Mouse (Mus musculus) cerebellum, adult 9-11 months (tissue): ENCODE results near the gene Zfp984.
A peak's percentile ranks its signal among the peaks of the same experiment; 100 is the strongest.
"Not testable (repeated sequence)": the region's sequence is repeated elsewhere in the genome, so short reads cannot be mapped to it uniquely, and the experiment has no call there.

Experiments used
- DNase-seq: peaks from one replicate; pipeline ENCODE4 v3.0.0; 2022

Gene Zfp984

DNA sequence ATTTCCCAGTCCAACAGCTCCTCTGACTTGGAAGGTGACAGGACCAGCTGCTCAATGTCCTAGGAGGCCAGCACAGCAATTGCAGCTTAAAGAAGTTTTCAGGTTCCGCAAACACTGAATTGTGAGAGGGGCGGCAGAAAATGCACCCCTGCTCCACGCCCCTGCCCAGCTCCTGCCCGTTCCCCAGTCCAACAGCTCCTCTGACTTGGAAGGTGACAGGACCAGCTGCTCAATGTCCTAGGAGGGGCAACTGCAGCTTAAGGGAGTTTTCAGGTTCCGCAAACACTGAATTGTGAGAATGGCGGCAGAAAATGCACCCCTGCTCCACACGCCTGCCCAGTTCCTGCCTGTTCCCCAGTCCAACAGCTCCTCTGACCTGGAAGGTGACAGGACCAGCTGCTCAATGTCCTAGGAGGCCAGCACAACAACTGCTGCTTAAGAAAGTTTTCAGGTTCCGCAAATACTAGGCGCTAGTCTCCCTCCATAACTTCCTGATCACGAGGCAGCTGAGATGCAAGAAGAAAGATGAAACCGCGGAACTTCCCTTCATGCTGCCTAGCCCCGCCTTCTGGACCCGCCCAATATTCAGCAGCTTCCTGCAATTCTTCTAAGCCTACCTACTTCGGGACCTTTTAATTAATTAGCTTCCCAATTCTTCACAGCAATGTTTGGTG is at the start of gene Zfp984:
Zfp984 (minus strand) TSS at position 497 of the 674 bp plus-strand sequence.
- not testable (repeated sequence) for DNase-seq

GRCm38 (mm10) chr4:147850776-147851175 is 41.2 kb upstream of the Zfp984 start:
- DNase-seq: no peak

GRCm38 (mm10) chr4:147848584-147848991 is 39.0 kb upstream of the Zfp984 start:
- DNase-seq: no peak

DNA sequence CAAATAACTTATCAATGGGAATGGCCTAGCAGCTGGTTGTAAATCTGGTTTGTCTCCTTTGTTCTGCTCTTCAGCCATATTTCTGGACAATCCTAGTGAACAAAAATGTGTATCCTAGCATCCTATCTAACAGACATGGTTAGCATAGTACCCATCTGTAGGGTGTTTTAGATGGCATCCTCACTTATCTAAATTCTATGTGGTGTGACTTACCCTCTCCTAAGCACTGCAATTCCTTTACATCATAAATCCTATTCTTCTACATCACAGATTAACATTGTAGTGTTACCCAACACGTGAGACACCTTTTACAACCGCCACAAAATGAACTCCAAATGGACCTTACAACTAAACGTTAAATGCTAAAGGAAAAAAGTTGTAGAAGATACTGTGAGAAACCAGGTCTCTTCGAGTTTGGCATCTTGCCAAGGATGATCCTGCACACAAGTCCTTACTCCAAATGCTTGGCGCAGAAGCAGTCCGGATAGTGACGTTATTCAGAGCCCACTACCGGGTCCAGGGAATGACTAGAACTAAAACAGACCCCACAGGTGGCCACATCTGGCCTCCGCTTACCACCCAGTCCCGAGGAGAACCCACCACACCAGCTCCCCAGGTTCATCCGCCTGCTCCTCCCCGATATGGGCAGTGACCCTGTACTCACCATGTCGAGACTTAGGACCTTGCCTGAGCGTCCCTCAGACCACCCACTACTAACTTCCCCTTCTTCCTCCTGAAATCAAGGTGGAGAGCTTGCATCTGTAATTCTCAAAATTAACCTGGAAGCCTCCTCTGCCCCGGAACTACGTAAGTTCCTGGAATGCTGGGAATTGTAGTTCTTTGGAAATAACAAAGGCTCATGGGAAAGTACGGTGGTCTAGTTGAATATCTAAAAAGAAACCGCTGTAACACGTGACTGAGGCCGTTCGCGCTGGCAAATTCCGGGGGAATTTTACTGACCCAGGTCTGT is 38.3 kb upstream of the Zfp984 start, which contains the start of gene Zfp933:
Zfp933 (minus strand) TSS at position 753 of the 970 bp plus-strand sequence.
- peak; percentile 85 for DNase-seq

- no peak for DNase-seq
Observed at GRCm38 (mm10) chr4:147842871-147843270, 33.3 kb upstream of the Zfp984 start.

GRCm38 (mm10) chr4:147839282-147839681 is 29.7 kb upstream of the Zfp984 start:
- peak; percentile 69 for DNase-seq

GRCm38 (mm10) chr4:147824389-147824788 is 14.8 kb upstream of the Zfp984 start:
- DNase-seq: no peak

DNA sequence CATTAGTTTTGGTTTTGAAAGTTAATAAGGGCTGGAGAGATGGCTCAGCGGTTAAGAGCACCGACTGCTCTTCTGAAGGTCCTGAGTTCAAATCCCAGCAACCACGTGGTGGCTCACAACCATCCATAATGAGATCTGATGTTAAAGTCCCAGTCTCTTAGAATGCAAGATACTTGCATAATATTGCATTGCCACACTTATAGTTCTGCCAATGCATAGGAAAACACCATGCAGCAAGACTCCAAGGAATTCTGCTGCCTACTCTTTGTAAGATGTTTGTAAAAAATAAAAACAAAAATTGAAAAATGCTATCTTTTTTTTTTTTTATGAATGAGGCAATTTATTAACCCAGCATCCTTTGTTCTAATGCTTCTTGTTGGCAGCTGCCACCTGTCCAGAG is 11.8 kb upstream of the Zfp984 start:
- not testable (repeated sequence) for DNase-seq

DNA sequence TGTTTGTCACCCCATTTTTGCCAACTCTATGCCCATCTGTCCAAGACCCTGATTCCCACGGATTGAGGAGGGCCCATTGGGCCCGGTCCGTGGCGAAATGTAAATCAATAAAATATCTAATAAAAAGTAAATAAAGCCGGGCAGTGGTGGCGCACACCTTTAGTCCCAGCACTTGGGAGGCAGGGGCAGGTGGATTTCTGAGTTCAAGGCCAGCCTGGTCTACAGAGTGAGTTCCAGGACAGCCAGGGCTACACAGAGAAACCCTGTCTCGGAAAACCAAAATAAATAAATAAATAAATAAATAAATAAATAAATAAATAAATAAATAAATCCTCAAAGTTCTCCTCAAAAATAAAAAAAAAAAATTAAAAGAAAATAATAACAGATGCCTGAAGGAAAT is 10.1 kb upstream of the Zfp984 start:
- DNase-seq: not testable (repeated sequence)

- no peak for DNase-seq
Observed at GRCm38 (mm10) chr4:147814592-147815167, 5.1 kb upstream of the Zfp984 start.

DNA sequence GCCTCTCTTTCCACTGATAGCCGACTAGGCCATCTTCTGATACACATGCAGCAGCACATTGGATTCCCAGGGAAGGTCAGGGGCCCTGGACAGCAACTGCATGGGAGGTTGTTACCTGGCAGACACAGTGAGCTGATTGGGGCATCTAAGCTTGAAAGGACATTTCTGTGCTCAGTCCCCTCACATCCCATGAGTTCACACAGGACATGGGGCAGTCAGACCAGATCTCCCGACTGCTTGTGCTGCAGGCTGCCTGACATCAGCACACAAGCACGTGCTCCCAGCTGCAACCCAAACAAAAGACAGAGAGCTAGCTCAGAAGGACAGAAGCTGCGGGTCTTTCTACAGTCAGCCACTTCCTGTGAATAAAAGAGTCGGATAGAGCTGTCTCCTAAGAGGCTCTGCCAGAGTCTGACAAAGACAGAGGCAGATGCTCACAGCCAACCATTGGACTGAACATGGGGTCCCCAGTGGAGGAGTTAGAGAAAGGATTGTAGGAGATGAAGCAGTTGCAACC is 3.7 kb upstream of the Zfp984 start:
- DNase-seq: no peak

DNA sequence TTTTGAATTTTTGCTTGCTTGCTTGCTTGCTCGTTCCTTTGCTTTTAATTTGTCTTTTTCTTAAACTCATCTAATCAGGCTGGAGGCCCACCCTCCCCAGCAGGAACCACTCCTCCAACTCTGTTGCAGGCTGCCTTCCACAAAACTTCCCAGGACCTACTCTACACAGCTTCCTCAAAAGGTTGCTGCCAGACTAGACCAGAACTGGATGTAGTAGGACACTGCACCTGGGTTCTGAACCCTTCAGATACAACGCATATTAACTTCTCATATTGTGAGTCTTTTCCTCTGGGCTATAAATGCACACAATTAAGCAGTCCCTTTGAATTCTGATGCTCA is 347 bp upstream of the Zfp984 start:
- not testable (repeated sequence) for DNase-seq

GRCm38 (mm10) chr4:147808483-147808882 is 1.1 kb downstream of the Zfp984 start:
- not testable (repeated sequence) for DNase-seq

DNA sequence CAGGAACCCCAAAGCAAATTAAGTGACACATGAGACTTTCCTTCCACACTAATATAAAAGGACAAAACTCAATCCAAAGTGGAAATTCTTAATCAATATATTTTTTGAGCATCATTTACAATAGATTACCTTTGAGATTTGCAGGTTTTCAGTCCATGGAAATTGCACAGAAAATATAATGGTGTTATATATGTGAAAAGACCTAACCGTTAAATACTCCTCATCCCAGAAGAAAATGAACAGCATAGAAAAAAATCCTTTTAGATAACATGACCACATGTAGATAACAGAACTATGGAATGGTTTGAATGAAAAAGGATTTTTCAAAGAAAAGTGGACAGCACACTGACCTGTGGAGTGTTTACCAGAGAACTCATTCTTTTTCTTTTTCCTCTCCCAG is 14.3 kb downstream of the Zfp984 start:
- DNase-seq: not testable (repeated sequence)

DNA sequence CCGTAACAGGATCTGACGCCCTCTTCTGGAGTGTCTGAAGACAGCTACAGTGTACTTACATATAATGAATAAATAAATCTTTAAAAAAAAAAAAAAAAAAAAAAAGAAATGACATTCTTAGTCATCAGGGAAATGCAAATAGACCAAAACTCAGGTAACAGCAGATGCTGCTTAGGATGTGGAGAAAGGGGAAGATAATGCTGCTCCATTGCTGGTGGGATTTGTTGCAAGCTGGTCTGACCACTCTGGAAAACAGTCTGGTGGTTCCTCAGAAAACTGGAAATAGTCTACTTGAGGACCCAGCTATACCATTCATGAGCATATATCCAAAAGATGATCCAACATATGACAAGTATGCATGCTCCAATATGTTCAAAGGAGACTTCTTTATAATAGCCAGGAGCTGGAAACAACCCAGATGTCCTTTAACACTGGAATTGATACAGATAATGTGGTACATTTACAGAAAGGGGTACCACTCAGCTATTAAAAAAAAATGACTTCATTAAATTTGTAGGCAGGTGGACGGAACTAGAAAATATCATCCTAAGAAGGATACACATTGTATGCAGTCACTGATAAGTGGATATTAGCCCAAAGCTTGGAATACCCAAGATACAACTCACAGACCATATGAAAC is 15.4 kb downstream of the Zfp984 start:
- not testable (repeated sequence) for DNase-seq

DNA sequence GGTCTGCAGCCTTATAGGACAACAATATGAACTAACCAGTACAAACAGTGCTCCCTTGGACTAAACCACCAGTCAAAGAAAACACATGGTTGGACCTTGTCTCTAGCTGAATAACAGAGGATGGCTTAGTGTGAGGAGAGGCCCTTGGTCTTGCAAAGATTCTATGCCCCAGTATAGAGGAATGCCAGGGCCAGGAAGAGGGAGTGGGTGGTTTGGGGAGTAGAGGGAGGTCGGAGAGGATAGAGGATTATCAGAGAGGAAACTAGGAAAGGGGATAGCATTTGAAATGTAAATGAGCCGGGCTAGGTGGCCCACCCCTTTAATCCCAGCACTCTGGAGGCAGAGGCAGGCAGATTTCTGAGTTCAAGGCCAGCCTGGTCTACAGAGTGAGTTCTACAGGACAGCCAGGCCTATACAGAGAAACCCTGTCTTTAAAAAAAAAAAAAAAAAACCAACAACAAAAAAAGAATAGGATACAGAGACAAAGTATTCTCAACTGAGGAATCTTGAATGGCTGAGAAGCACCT is 16.1 kb downstream of the Zfp984 start:
- DNase-seq: not testable (repeated sequence)

DNA sequence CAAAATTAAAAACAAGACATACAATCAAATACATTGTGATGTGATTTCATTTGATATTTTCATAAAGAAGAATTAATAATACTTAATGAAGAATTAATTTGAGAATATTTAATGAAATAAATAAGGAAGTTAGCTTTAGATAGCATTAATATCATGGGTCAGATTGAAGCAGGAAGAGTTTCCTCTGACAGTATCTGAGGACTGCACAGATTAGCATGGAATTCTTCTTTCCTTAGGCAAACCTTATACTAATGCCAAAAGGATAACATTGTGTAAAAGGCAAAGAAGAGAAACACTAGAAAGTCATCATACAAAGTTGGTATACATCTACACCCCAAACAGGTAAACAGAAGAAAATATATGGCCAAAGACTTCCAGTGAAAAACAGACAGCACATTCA is 17.9 kb downstream of the Zfp984 start:
- DNase-seq: not testable (repeated sequence)

DNA sequence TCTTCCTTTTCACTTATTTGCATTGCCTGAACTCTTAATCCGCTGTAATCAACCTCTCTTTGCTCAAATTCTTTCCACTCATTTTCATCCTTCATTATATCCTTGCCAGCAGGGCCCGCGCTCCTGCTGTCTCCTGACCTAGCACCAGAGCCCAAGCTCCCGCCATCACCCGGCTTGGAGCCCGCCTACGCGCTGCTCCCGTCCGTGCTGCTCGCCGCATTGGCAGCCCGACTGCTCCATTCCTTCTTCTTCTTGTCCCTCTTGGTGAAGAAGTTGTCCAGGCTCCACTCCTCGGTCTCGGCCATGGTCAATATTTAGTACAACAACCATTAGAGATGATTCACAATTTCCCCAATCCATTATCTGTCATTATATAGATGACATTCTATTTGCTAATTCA is 63.3 kb downstream of the Zfp984 start:
- DNase-seq: not testable (repeated sequence)

DNA sequence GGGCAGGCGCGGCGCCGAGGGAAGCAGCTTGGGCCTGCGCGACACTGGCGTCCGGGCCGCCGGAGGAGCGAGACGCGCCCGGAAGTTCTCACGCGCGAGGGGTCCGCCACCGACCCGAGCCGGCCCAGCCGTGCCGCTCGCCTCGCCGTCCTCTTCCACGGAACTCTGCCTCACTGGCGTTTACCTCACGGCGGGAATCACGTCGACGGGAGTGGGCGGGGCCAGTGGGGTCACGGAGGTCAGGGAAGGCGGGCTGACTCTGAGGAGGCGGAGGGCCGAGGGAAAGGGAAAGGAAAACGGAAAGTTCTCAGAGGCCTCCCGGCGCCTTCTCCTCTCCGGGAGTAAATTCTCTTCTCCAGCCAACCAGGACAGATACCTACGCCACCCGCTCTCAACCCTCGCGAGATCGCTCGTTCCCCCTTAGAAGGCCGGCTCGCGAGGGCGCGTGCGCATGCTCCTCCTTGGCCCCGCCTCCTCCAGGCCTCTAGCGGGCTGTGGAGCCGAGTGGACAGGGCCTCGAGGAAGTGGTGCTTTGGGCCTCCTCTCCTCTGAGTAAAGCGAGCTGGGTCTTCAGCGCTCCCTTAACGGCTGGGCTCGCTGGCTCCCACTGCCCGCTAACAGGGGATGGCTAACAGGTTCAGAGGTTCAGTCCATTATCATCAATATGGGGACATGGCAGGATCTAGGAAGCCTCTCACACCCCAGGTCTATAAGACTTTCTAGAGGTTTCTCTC is 70.8 kb downstream of the Zfp984 start:
- DNase-seq: not testable (repeated sequence)
